Mouse (Mus musculus) liver, adult 2 months (tissue): ENCODE results near the gene Kirrel.

Source experiments
- CTCF ChIP-seq: fragments of 200-500 bp; IDR thresholded peaks from 2 replicates; pipeline ENCODE4 v1.5.1; 2011; ENCODE audit warnings: low read depth, low read length, control low read depth
- POLR2A ChIP-seq: fragments of 200-500 bp; IDR thresholded peaks from 2 replicates; pipeline ENCODE4 v1.6.1; 2011; ENCODE audit warnings: low read length, control low read depth; ENCODE audit not compliant: insufficient read depth; ENCODE audit errors: extremely low read depth

DNA sequence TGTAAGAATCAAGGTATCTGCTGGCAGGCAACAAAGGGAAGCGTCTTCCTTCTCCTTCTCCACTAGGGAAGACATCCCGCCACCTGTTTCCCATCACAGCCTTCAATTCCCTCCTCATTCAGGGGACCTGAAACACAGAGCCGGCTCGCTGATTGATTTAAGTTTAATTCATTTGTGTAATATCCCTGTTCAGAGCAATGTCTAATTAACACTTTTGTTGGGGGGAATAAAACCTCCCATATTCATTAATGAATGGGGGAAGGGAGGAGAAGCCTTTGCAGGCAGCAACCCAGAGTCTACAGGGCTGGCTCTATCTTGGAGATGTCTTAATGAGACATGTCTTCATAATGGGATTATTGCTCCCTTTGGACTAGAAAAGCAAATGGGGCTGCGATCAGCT is 34.3 kb downstream of the Kirrel start:
- TF ChIP-seq CTCF (no peak), POLR2A (no peak)
